Mouse (Mus musculus): Measurements from ENCODE around the gene Jpt1. TPM values are rescaled to one million over a fixed set of nuclear protein-coding genes. Genes with fewer than 3 reads are reported as not detected.

Jpt1 gene
- 133 TPM for polyA plus RNA-seq (2015; fragmentation: Illumina TruSeq; extraction: RNeasy Lipid Tissue Mini Kit (QIAGEN cat#74804); ENCODE audit: insufficient read depth, low replicate concordance)

GRCm38 (mm10) chr11:115514238-115514663 is at the start of gene Jpt1:
Gene Jpt1, minus strand, starts transcription at chr11:115514387.

DNA sequence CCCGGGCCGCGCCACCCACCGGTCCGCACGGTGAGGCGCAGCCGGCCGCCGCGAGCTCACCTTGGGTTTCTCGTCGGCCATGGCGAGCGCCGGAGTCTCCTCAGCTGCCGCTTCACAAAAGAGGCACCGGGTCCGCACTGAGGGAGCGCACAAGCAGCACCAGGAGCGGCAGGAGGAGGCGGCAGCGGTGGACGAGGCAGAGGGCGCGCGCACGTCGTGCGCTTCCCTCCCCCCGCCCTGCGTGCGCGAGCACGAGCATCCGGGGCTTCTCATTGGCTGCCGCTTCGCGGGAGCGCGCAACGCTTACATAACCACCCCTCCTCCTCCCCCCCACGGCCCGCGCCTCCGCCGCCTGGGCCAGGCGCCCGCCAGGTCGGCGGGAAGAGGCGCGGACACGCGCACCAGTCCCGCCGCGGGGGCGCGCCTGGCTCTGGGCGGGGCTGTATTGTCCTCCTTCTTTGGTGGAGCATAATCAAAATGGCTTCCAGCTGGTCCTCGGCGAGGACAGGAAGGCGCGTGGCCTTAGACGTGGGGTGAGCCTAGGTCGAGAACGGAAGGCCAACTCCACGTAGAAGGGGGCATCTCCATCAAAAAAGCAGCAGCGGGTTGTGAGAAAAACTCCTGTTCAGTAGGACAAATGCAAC is 22.0 kb upstream of the Jpt1 start, which contains the start of gene Sumo2:
TSS of gene Sumo2 (minus strand) at position 239 of the 644 bp plus-strand sequence.

GRCm38 (mm10) chr11:115491356-115492083 is 22.7 kb downstream of the Jpt1 start, which contains the start of gene Nt5c:
Gene Nt5c, minus strand, starts transcription at chr11:115491862.

GRCm38 (mm10) chr11:115475025-115475757 is 39.0 kb downstream of the Jpt1 start, which contains the start of gene Armc7:
Gene Armc7, plus strand, starts transcription at chr11:115475667.

GRCm38 (mm10) chr11:115462243-115462891 is 51.8 kb downstream of the Jpt1 start, which contains the start of gene Slc16a5:
Gene Slc16a5, plus strand, starts transcription at chr11:115462474.

Other genes with a start within 250 kb of the Jpt1 start
- 1.3 TPM for gene Grin2c, start 247.1 kb downstream of the Jpt1 start, polyA plus RNA-seq (2015; fragmentation: Illumina TruSeq; extraction: RNeasy Lipid Tissue Mini Kit (QIAGEN cat#74804); ENCODE audit: insufficient read depth, low replicate concordance)
- gene Fdxr, start 237.3 kb downstream of the Jpt1 start, polyA plus RNA-seq (2015; fragmentation: Illumina TruSeq; extraction: RNeasy Lipid Tissue Mini Kit (QIAGEN cat#74804); ENCODE audit: insufficient read depth, low replicate concordance) = 13.0 TPM
- 1.5 TPM for gene Fads6, start 216.7 kb downstream of the Jpt1 start, polyA plus RNA-seq (2015; fragmentation: Illumina TruSeq; extraction: RNeasy Lipid Tissue Mini Kit (QIAGEN cat#74804); ENCODE audit: insufficient read depth, low replicate concordance)
- gene Otop2, start 207.2 kb downstream of the Jpt1 start, polyA plus RNA-seq (2015; fragmentation: Illumina TruSeq; extraction: RNeasy Lipid Tissue Mini Kit (QIAGEN cat#74804); ENCODE audit: insufficient read depth, low replicate concordance) = not detected
- 1.3 TPM for gene Ush1g, start 192.3 kb downstream of the Jpt1 start, polyA plus RNA-seq (2015; fragmentation: Illumina TruSeq; extraction: RNeasy Lipid Tissue Mini Kit (QIAGEN cat#74804); ENCODE audit: insufficient read depth, low replicate concordance)
- not detected for gene Otop3, start 179.7 kb downstream of the Jpt1 start, polyA plus RNA-seq (2015; fragmentation: Illumina TruSeq; extraction: RNeasy Lipid Tissue Mini Kit (QIAGEN cat#74804); ENCODE audit: insufficient read depth, low replicate concordance)
- gene Hid1, start 146.6 kb downstream of the Jpt1 start, polyA plus RNA-seq (2015; fragmentation: Illumina TruSeq; extraction: RNeasy Lipid Tissue Mini Kit (QIAGEN cat#74804); ENCODE audit: insufficient read depth, low replicate concordance) = 6.4 TPM
- 3.0 TPM for gene Cdr2l, start 132.5 kb downstream of the Jpt1 start, polyA plus RNA-seq (2015; fragmentation: Illumina TruSeq; extraction: RNeasy Lipid Tissue Mini Kit (QIAGEN cat#74804); ENCODE audit: insufficient read depth, low replicate concordance)
- gene Mrpl58, start 110.6 kb downstream of the Jpt1 start, polyA plus RNA-seq (2015; fragmentation: Illumina TruSeq; extraction: RNeasy Lipid Tissue Mini Kit (QIAGEN cat#74804); ENCODE audit: insufficient read depth, low replicate concordance) = 64.5 TPM
- 558 TPM for gene Atp5h, start 94.4 kb downstream of the Jpt1 start, polyA plus RNA-seq (2015; fragmentation: Illumina TruSeq; extraction: RNeasy Lipid Tissue Mini Kit (QIAGEN cat#74804); ENCODE audit: insufficient read depth, low replicate concordance)
- gene Kctd2, start 94.3 kb downstream of the Jpt1 start, polyA plus RNA-seq (2015; fragmentation: Illumina TruSeq; extraction: RNeasy Lipid Tissue Mini Kit (QIAGEN cat#74804); ENCODE audit: insufficient read depth, low replicate concordance) = 34.0 TPM
- gene Trim80, start 73.8 kb downstream of the Jpt1 start, polyA plus RNA-seq (2015; fragmentation: Illumina TruSeq; extraction: RNeasy Lipid Tissue Mini Kit (QIAGEN cat#74804); ENCODE audit: insufficient read depth, low replicate concordance) = not detected
- gene Slc16a5, start 51.9 kb downstream of the Jpt1 start, polyA plus RNA-seq (2015; fragmentation: Illumina TruSeq; extraction: RNeasy Lipid Tissue Mini Kit (QIAGEN cat#74804); ENCODE audit: insufficient read depth, low replicate concordance) = 6.9 TPM
- 16.0 TPM for gene Armc7, start 38.7 kb downstream of the Jpt1 start, polyA plus RNA-seq (2015; fragmentation: Illumina TruSeq; extraction: RNeasy Lipid Tissue Mini Kit (QIAGEN cat#74804); ENCODE audit: insufficient read depth, low replicate concordance)
- gene Nt5c, start 22.5 kb downstream of the Jpt1 start, polyA plus RNA-seq (2015; fragmentation: Illumina TruSeq; extraction: RNeasy Lipid Tissue Mini Kit (QIAGEN cat#74804); ENCODE audit: insufficient read depth, low replicate concordance) = 60.8 TPM
- gene Sumo2, start 21.9 kb upstream of the Jpt1 start, polyA plus RNA-seq (2015; fragmentation: Illumina TruSeq; extraction: RNeasy Lipid Tissue Mini Kit (QIAGEN cat#74804); ENCODE audit: insufficient read depth, low replicate concordance) = 663 TPM
- 89.0 TPM for gene Nup85, start 50.0 kb upstream of the Jpt1 start, polyA plus RNA-seq (2015; fragmentation: Illumina TruSeq; extraction: RNeasy Lipid Tissue Mini Kit (QIAGEN cat#74804); ENCODE audit: insufficient read depth, low replicate concordance)
- 23.8 TPM for gene Mrps7, start 89.5 kb upstream of the Jpt1 start, polyA plus RNA-seq (2015; fragmentation: Illumina TruSeq; extraction: RNeasy Lipid Tissue Mini Kit (QIAGEN cat#74804); ENCODE audit: insufficient read depth, low replicate concordance)
- 52.1 TPM for gene Gga3, start 89.7 kb upstream of the Jpt1 start, polyA plus RNA-seq (2015; fragmentation: Illumina TruSeq; extraction: RNeasy Lipid Tissue Mini Kit (QIAGEN cat#74804); ENCODE audit: insufficient read depth, low replicate concordance)
- 145 TPM for gene Mif4gd, start 98.6 kb upstream of the Jpt1 start, polyA plus RNA-seq (2015; fragmentation: Illumina TruSeq; extraction: RNeasy Lipid Tissue Mini Kit (QIAGEN cat#74804); ENCODE audit: insufficient read depth, low replicate concordance)
- gene Slc25a19, start 113.9 kb upstream of the Jpt1 start, polyA plus RNA-seq (2015; fragmentation: Illumina TruSeq; extraction: RNeasy Lipid Tissue Mini Kit (QIAGEN cat#74804); ENCODE audit: insufficient read depth, low replicate concordance) = 58.5 TPM
- 264 TPM for gene Grb2, start 194.2 kb upstream of the Jpt1 start, polyA plus RNA-seq (2015; fragmentation: Illumina TruSeq; extraction: RNeasy Lipid Tissue Mini Kit (QIAGEN cat#74804); ENCODE audit: insufficient read depth, low replicate concordance)